Mouse (Mus musculus): Measurements from ENCODE around the gene Ccdc47.

- TF ChIP-seq POLR2A (IDR thresholded peaks at IDR 0.05; ENCODE audit: low read depth, low read length) (no peak), CTCF (IDR thresholded peaks at IDR 0.05; ENCODE audit: extremely low read depth, insufficient read length, insufficient replicate concordance, low read depth, low read length) (no peak)
Measured at GRCm38 (mm10) chr11:106249326-106249725, 33.2 kb upstream of the Ccdc47 start.
